Mouse (Mus musculus): Measurements from ENCODE around the gene Srxn1. TPM values are rescaled to one million over a fixed set of nuclear protein-coding genes. Genes with fewer than 3 reads are reported as not detected.
A peak's percentile ranks its signal among the peaks of the same experiment; 100 is the strongest.

Srxn1 gene
- polyA plus RNA-seq, 1 experiment from 2014 or later, result 28.4 TPM

DNA sequence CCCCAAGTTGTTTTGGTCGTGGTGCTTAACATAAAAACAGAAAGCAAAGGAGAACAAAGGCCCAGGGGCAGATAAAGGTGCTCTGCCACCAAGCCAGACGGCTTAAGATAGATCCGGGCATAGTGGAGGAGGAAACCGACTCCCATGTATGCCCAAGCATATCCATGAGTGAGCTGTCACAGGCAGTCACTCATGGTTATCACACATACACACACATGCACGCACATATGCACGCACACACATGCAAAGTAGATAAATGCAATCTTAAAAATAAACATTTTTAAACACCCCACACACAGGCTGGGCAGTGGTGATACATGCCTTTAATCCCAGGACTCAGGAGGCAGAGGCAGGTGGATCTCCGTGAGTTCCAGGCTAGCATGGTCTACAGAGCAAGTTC lies 12.4 kb downstream of the Srxn1 start:
- H3K4me1 ChIP-seq (replicated peaks; ENCODE audit: control insufficient read depth, insufficient read depth), result no peaks in the 10 kb centered on the region
- TF ChIP-seq CTCF (IDR thresholded peaks at IDR 0.05; ENCODE audit: low read depth), result no peak
- no peak for TF ChIP-seq EP300 (optimal IDR thresholded peaks at IDR 0.05)
- no peak overlapping the region for H3K4me2 ChIP-seq (replicated peaks; ENCODE audit: low read depth)
- no peaks in the 10 kb centered on the region for H3K27me3 ChIP-seq (ENCODE audit: control insufficient read depth, insufficient read depth, low read length)
- 81% methylated on average over 7 of the region's 7 CpGs for WGBS
- DNase-seq (ENCODE audit: low spot score), result no peak
- no peak overlapping the region for H3K4me3 ChIP-seq (ENCODE audit: low read depth, low read length)
- H3K9me3 ChIP-seq (ENCODE audit: control insufficient read depth, low read length), result no peaks in the 10 kb centered on the region
- no peak overlapping the region for H3K9ac ChIP-seq (ENCODE audit: low read length)
- H3K27ac ChIP-seq (replicated peaks), result no peak overlapping the region
- no peaks in the 10 kb centered on the region for H3K36me3 ChIP-seq (ENCODE audit: control insufficient read depth, insufficient read depth, low read length)
- no peak for ATAC-seq (ENCODE audit: low FRiP score, low TSS enrichment)

DNA sequence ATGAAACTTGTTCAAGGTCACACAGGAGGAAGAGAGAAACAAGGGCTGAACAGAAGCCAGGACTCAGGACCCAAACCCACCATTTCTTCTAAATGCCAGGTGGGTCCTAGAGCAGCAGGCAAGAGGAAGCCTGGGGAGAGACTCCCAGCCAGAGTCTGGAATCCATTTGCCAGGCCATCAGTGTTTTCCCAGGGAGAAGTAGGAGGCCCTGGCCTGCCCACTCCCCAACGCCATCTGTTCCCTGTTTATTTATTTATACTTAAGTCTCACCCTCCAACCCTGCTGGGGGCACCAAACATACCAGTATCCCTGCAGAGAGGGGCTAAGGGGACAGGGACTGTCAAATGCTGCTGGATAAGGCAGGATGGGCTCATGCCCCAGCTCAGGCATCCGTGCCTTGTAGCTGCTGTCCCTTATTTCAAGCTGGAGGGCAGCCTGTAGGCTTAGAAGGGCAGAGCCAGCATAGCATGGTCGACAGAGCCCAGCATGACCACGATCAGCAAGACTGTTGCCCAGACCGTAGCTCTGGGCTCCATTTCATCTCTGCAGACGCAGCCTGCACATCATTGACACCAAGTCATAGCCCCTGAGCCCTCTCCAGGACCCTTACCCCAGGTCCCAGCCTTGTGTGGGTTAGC lies 14.0 kb downstream of the Srxn1 start:
- TF ChIP-seq CTCF (IDR thresholded peaks at IDR 0.05; ENCODE audit: low read depth) (no peak), EP300 (optimal IDR thresholded peaks at IDR 0.05) (no peak)
- 56% methylated on average over 6 of the region's 6 CpGs for WGBS

DNA sequence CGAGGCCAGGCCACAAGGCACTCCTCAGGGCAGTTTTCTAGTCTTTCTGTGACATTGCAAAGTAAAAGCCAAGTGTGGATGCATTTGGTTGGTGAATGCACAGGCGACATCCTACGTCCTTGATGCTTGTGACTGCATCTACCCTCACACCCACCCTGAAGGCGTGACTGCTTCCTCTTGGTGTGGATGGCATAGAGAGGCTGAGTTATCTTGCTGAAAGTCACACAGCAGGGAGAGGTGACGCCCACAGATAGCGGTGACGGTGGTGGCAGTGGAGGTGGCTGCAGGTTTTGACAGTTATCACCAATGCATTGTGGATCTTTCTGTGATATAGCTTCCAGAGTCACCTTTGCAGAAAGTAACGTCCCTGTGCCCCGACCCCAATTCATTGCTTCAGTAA lies 17.6 kb downstream of the Srxn1 start:
- Histone ChIP-seq H3K4me1 (replicated peaks; ENCODE audit: control insufficient read depth, insufficient read depth) (no peaks in the 10 kb centered on the region), H3K4me3 (ENCODE audit: low read depth, low read length) (no peak overlapping the region), H3K4me2 (replicated peaks; ENCODE audit: low read depth) (no peak overlapping the region), H3K9ac (ENCODE audit: low read length) (no peak overlapping the region), H3K27me3 (ENCODE audit: control insufficient read depth, insufficient read depth, low read length) (no peaks in the 10 kb centered on the region), H3K9me3 (ENCODE audit: control insufficient read depth, low read length) (no peaks in the 10 kb centered on the region), H3K27ac (replicated peaks) (no peak overlapping the region), H3K36me3 (ENCODE audit: control insufficient read depth, insufficient read depth, low read length) (no peaks in the 10 kb centered on the region)
- DNase-seq (ENCODE audit: low spot score) (no peak), ATAC-seq (ENCODE audit: low FRiP score, low TSS enrichment) (no peak)
- no peak for TF ChIP-seq EP300 (optimal IDR thresholded peaks at IDR 0.05)
- no peak for TF ChIP-seq CTCF (IDR thresholded peaks at IDR 0.05; ENCODE audit: low read depth)
- 60% methylated on average over 9 of the region's 9 CpGs for WGBS

More for the DNA sequence above, 14.0 kb downstream of the Srxn1 start:
- Histone ChIP-seq H3K36me3 (ENCODE audit: control insufficient read depth, insufficient read depth, low read length) (no peaks in the 10 kb centered on the region), H3K27ac (replicated peaks) (no peak overlapping the region), H3K27me3 (ENCODE audit: control insufficient read depth, insufficient read depth, low read length) (no peaks in the 10 kb centered on the region), H3K4me1 (replicated peaks; ENCODE audit: control insufficient read depth, insufficient read depth) (no peaks in the 10 kb centered on the region), H3K9ac (ENCODE audit: low read length) (no peak overlapping the region), H3K4me2 (replicated peaks; ENCODE audit: low read depth) (no peak overlapping the region), H3K9me3 (ENCODE audit: control insufficient read depth, low read length) (no peaks in the 10 kb centered on the region), H3K4me3 (ENCODE audit: low read depth, low read length) (no peak overlapping the region)
- DNase-seq (ENCODE audit: low spot score) (no peak), ATAC-seq (ENCODE audit: low FRiP score, low TSS enrichment) (no peak)

DNA sequence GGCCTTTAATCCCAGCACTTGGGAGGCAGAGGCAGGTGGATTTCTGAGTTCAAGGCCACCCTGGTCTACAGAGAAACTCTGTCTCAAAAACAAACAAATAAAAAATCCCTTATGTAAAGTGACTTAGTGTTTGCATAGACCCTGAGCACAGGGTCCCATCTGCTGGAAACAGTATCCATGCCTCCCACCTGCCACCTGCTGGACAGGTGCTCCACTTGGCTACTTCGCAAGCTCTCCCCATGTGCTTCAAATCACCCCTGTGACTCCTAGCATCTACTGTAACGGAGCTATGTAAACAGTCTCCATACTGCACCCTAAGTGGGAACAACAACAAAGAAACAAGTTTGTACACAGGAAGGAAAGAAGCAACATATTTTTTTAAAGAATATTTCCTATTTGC lies 23.3 kb downstream of the Srxn1 start:
- Histone ChIP-seq H3K27me3 (ENCODE audit: control insufficient read depth, insufficient read depth, low read length) (no peaks in the 10 kb centered on the region), H3K4me3 (ENCODE audit: low read depth, low read length) (no peak overlapping the region), H3K9me3 (ENCODE audit: control insufficient read depth, low read length) (no peaks in the 10 kb centered on the region), H3K36me3 (ENCODE audit: control insufficient read depth, insufficient read depth, low read length) (no peaks in the 10 kb centered on the region), H3K27ac (replicated peaks) (no peak overlapping the region), H3K4me2 (replicated peaks; ENCODE audit: low read depth) (no peak overlapping the region), H3K9ac (ENCODE audit: low read length) (no peak overlapping the region), H3K4me1 (replicated peaks; ENCODE audit: control insufficient read depth, insufficient read depth) (no peaks in the 10 kb centered on the region)
- ATAC-seq (ENCODE audit: low FRiP score, low TSS enrichment) (no peak), DNase-seq (ENCODE audit: low spot score) (no peak)
- WGBS, result 49% methylated on average over 2 of the region's 2 CpGs
- no peak for TF ChIP-seq EP300 (optimal IDR thresholded peaks at IDR 0.05)
- TF ChIP-seq CTCF (IDR thresholded peaks at IDR 0.05; ENCODE audit: low read depth), result peak; percentile 37; the same call in 1 of the 2 replicates

DNA sequence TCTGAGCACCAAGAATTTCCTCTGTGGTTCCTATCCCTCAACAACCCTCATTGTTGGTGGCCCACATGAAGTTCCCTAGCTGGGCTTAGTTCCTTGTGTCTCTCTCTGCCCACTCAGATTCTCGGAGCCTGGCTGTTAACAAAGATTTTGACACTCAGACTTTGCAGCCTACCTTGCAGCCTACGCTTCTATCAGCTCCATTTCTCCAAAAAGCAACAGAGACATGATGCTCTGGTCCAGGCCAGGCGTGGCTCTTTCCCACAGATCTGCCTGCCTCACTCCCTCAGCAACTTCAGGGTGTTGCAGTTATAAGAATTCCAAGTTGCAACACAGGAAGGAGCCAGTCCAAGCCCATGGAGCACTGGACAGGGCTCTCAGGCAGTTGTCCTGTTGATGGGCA lies 24.5 kb downstream of the Srxn1 start:
- H3K27me3 ChIP-seq (ENCODE audit: control insufficient read depth, insufficient read depth, low read length), result no peaks in the 10 kb centered on the region
- DNase-seq (ENCODE audit: low spot score), result no peak
- H3K4me3 ChIP-seq (ENCODE audit: low read depth, low read length), result no peak overlapping the region
- H3K9ac ChIP-seq (ENCODE audit: low read length), result no peak overlapping the region
- H3K27ac ChIP-seq (replicated peaks), result no peak overlapping the region
- WGBS, result 82% methylated on average over 3 of the region's 3 CpGs
- no peaks in the 10 kb centered on the region for H3K4me1 ChIP-seq (replicated peaks; ENCODE audit: control insufficient read depth, insufficient read depth)
- H3K4me2 ChIP-seq (replicated peaks; ENCODE audit: low read depth), result no peak overlapping the region
- TF ChIP-seq CTCF (IDR thresholded peaks at IDR 0.05; ENCODE audit: low read depth), result no peak
- no peak for TF ChIP-seq EP300 (optimal IDR thresholded peaks at IDR 0.05)
- no peak for ATAC-seq (ENCODE audit: low FRiP score, low TSS enrichment)
- H3K36me3 ChIP-seq (ENCODE audit: control insufficient read depth, insufficient read depth, low read length), result no peaks in the 10 kb centered on the region
- H3K9me3 ChIP-seq (ENCODE audit: control insufficient read depth, low read length), result no peaks in the 10 kb centered on the region

DNA sequence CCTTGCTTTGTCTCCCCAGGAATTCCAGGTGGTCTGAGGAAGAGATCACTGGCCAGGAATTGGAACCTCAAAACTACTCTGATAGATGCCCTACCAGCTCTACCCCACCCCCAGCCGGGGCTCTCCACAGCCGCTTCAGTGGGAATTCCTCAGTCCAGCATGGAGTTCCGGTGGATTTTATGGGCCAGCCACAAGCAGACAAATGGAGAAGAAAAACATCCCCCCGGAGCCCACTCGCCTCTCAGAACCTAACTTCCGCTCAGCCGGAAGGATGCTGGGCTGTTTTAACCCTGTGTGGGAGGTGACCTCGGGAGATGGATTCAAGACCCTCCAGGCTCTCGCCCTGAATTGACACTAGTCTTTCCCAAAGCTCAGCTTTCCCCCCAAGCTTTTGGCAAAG lies 26.7 kb downstream of the Srxn1 start:
- Histone ChIP-seq H3K27ac (replicated peaks) (no peak overlapping the region), H3K27me3 (ENCODE audit: control insufficient read depth, insufficient read depth, low read length) (no peaks in the 10 kb centered on the region), H3K9ac (ENCODE audit: low read length) (no peak overlapping the region), H3K9me3 (ENCODE audit: control insufficient read depth, low read length) (no peaks in the 10 kb centered on the region), H3K4me2 (replicated peaks; ENCODE audit: low read depth) (no peak overlapping the region), H3K36me3 (ENCODE audit: control insufficient read depth, insufficient read depth, low read length) (no peaks in the 10 kb centered on the region), H3K4me1 (replicated peaks; ENCODE audit: control insufficient read depth, insufficient read depth) (no peaks in the 10 kb centered on the region), H3K4me3 (ENCODE audit: low read depth, low read length) (no peak overlapping the region)
- WGBS, result 50% methylated on average over 9 of the region's 9 CpGs
- DNase-seq (ENCODE audit: low spot score) (no peak), ATAC-seq (ENCODE audit: low FRiP score, low TSS enrichment) (no peak)
- TF ChIP-seq EP300 (optimal IDR thresholded peaks at IDR 0.05) (no peak), CTCF (IDR thresholded peaks at IDR 0.05; ENCODE audit: low read depth) (no peak)
